Mouse (Mus musculus): ENCODE measurements around the gene Camk2n2.
"Not testable (repeated sequence)": the region's sequence is repeated elsewhere in the genome, so short reads cannot be mapped to it uniquely, and the experiment has no call there.

The Camk2n2 gene

DNA sequence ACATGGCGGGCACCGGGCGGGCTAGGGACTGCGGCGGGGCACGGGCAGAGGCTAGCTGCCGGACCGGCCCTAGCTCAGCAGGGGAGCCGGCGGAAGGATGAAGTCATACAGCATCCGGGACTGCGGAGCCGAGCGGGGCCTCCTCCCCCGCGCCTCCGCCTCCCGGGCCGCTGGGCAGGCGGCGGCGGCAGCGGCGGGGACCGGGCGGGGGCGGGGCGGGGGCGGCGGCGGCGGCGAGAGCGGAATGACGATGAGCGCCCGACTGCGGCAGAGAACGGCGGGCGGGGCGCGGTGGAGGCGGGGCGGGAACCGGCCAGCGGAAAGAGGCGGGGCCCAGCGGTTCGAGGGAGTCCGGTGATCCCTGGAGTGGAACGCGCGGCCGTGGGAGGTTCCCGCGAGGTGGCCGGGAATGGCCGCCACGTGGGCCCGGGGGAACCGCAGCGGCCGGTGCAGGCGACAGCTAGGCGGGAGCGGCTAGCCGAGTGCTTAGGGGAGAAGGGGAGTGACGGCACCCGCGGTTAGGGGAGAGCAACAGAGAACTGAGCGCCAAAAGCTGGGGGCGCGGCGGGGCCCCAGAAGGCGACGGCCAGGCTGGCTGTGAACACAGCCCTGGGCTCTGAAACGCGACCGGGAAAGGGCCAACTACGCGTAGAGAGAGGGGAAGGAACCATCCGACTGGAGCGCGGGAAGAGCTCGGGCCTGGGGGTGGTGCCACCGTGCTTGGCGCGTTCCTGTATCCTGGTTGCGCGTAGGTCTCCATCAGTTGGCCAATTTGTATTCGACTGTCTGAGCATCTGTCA is at the start of gene Camk2n2:
Gene Camk2n2 (minus strand): TSS at position 97 of the 800 bp plus-strand sequence.
- DNase-seq (ENCODE audit: low spot score in 2 of 2), result peak in 1 of 2 experiments; percentile 32

DNA sequence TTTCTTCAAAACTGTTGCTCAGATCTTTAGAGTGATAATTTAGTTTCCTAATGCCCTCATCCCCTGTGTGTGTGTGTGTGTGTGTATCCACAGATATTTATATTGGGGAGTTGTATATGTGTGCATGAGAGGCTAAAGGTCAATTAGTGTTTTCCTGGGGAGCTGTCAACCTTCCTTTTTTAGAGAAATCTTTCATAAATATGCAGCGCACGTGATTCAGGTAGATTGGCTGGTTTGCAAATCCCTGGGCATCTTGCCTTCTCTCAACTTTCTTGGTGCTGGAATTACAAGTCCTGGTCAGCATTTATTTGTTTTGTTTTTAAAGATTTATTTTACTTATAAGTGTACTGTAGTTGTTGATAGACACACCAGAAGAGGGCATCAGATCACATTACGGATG is 49.2 kb upstream of the Camk2n2 start:
- DNase-seq (ENCODE audit: low spot score in 2 of 2), result no peak

DNA sequence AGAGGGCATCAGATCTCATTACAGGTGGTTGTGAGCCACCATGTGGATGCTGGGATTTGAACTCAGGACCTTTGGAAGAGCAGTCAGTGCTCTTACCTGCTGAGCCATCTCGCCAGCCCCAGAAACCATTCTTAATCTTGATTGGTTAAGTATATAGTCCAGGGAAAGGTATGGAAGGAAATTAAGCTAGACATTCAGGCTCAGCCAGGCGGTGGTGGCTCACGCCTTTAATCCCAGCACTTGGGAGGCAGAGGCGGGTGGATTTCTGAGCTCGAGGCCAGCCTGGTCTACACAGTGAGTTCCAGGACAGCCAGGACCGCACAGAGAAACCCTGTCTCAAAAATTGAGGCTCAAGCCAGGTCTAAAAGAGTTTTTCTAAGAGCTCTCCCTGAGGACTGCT is 46.9 kb upstream of the Camk2n2 start, which contains the start of gene Eif4g1:
Gene Eif4g1 (plus strand): TSS at position 301 of the 400 bp plus-strand sequence.
- DNase-seq (ENCODE audit: low spot score in 2 of 2), result not testable (repeated sequence)

DNA sequence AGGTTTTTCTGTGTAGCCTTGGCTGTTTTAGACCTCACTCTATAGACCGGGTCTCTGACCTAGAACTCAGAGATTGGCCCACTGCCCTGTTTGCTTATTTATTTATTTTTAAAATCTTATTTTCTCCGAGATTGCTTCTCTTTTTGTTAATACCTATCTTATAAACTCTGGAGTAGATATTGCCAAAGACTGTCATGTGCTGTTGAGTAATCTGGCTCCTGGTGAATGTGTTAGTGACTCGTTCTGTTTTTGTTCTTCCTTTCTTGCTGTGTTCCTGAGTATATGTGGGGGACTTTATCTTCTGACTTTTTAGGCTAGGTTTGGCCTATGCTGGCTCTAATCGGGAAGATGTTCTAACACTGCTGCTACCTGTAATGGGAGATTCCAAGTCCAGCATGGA is 36.6 kb upstream of the Camk2n2 start:
- no peak for DNase-seq (ENCODE audit: low spot score in 2 of 2)

- no peak for DNase-seq (ENCODE audit: low spot score in 2 of 2)
These were observed 32.2 kb upstream of the Camk2n2 start for GRCm38 (mm10) chr16:20653315-20653714.

GRCm38 (mm10) chr16:20651947-20652310 is 30.8 kb upstream of the Camk2n2 start:
- no peak for DNase-seq (ENCODE audit: low spot score in 2 of 2)

- DNase-seq (ENCODE audit: low spot score in 2 of 2), result peak; percentile 92 to 94
These were observed 30.2 kb upstream of the Camk2n2 start, which contains the start of gene Psmd2 for GRCm38 (mm10) chr16:20651076-20651946. Gene Psmd2 (plus strand): TSS chr16:20651652.

GRCm38 (mm10) chr16:20643911-20644310 is 22.8 kb upstream of the Camk2n2 start:
- no peak for DNase-seq (ENCODE audit: low spot score in 2 of 2)

DNA sequence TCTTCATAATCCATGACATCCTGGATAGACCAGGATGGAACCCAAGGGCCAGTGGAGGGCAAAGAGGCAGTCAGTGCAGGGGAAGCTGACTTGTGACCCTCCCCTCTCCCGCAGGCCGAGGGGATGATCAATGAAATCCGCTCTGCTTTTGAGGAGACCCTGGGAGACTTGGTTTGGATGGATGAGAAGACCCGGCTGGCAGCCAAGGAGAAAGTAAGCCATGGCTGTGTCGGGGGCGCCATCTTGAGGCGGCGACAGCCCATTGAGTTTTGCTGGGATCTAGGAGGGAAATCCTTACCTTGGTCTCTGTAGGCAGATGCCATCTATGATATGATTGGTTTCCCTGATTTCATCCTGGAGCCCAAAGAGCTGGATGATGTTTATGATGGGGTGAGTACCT is 21.1 kb upstream of the Camk2n2 start:
- DNase-seq (ENCODE audit: low spot score in 2 of 2), result peak in 1 of 2 experiments; percentile 40

DNA sequence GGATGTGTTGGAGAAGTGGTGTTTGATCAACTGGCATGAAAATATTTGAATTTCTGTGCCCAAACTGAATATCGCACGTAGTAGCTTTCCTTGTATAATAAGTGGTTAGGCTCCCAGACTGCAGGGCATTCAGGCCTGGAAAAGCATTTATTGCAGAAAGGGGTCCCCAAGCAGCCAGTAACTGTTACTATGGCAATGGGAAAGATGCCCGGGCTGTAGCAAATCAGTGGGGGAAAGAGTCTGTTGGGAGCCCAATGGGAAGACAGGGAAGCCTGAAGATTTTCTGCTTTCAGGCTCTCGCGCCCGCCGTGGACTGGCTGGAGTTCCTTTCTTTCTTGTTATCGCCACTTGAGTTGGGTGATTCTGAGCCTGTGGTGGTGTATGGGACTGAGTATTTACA is 17.3 kb upstream of the Camk2n2 start:
- peak in 1 of 2 experiments; percentile 16 for DNase-seq (ENCODE audit: low spot score in 2 of 2)

DNA sequence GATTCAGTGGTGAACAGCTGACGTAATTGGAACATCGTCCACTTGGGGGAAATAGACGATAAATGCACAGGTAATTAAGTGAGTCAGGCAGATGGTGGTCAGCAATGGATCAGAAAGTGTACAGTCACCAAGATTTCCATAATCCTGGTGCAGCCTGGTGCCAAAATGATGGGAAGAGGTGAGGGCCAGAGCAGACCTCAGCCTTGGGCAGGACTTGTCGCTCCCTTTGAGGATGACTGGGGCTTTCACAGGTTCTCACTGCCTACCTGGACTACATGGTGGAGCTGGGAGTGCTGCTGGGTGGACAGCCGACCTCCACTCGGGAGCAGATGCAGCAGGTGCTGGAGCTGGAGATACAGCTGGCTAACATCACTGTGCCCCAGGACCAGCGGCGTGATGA is 16.3 kb upstream of the Camk2n2 start:
- DNase-seq (ENCODE audit: low spot score in 2 of 2), result no peak

DNA sequence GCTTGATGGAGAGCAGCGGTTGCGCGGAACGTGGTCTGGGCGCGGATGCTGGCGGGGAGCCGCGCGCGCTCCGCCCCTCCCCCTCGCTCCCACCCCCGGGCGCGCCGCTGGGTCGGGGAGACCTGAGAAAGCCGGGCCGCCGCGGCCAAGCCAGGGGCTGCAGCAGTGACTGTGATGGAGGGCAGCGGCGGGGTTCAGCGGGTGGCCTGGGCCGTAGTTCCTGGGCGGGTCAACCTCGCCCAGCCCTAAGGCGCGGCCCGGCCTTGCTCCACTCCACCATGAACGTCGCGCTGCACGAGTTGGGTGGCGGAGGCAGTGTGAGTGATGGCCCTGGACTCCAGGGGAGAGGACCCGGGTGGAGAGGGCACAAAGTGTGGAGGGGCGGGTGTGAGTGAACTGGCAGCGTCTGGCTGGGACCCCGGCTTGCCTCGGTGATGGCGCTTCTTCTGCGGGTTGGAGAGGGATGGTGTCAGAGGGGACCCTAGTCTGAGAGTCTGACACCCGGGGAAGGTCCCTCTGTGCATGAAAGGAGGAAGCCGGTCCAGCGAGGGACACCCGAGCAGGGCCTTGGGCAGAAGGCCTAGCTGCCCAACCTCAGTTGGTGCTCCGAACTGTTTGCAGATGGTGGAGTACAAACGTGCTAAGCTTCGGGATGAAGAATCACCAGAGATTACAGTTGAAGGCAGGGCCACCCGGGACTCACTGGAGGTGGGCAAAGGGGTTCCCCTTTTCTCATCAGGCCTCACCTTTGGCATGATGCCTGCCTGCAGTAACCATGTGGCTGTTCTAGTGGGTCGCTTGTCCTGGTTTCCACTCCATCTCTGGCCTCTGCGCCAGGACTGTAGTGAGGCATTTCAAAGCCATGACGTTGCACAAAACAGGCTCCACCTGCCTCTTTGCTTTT is 8.9 kb upstream of the Camk2n2 start, which contains the start of gene Ece2:
Gene Ece2 (plus strand): TSS at position 98 of the 904 bp plus-strand sequence.
- DNase-seq (ENCODE audit: low spot score in 2 of 2), result no peak

GRCm38 (mm10) chr16:20628871-20629391 is 7.8 kb upstream of the Camk2n2 start:
- peak in 1 of 2 experiments; percentile 43 for DNase-seq (ENCODE audit: low spot score in 2 of 2)

- no peak for DNase-seq (ENCODE audit: low spot score in 2 of 2)
These were observed 2.1 kb upstream of the Camk2n2 start for GRCm38 (mm10) chr16:20623211-20623610.

- DNase-seq (ENCODE audit: low spot score in 2 of 2), result peak; percentile 59 to 73
These were observed 1.1 kb upstream of the Camk2n2 start for GRCm38 (mm10) chr16:20621991-20622685.

- DNase-seq (ENCODE audit: low spot score in 2 of 2), result no peak
These were observed 316 bp downstream of the Camk2n2 start for GRCm38 (mm10) chr16:20620751-20621190.

DNA sequence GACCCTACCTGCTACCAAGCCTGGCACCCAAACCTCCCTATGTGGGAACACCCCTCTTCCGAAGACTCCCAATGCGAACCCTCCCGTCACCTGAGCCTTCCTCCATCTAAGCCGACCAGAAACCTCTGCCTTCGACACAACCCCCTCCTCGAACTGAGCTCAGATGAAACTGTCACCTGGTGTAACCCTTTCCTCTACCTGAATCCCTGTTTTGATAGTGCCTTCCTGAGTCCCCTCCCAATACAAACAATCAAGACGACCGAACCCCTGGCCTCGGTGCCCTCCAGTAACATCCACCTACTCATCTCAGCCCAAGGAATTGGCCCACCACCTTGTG is 720 bp downstream of the Camk2n2 start:
- DNase-seq (ENCODE audit: low spot score in 2 of 2), result no peak

DNA sequence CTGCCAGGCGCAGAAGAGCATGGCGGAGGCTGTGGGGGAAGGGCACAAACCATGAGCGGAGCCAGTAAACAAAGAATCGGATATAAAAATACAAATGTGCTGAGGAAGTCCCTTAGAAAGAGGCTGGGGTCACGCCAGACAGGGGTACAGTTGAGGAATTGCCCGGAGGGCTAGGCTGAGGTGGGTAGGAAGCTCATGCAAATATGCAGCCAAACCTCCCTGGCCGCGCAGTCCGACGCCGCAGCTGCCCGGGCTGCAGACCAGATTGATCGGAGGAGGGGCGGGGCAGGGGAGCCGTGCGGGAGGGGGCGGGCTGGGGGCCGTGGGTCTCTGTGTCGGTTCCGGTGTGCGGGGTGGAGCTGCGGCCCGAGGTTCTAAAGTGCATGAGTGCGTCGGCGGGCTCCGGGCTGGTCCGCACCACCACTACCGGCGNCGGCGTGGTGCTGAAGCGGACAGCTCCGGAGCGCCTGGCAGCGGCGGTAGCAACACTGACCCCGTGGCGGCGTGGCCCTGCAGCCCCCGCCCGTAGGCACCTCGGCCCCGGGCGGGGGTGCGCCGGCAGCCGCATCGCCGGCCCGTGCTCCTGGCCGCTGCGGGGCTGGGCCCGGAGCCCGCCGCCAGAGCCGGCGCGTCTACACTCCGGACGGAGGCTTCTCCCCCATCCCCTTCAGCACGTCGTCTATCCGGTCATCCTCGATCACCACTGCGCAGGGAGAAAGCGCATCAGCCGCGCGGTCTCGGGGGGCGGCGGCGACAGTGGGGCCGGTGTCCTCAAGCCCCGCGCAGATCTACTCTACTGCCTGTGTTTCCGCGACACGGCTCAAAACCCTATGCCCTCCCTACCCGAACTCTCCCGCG is 1.3 kb downstream of the Camk2n2 start:
- no peak for DNase-seq (ENCODE audit: low spot score in 2 of 2)

- peak; percentile 71 to 80 for DNase-seq (ENCODE audit: low spot score in 2 of 2)
These were observed 9.5 kb downstream of the Camk2n2 start, which contains the start of the genes Eef1akmt4, Gm49333 and Alg3 for GRCm38 (mm10) chr16:20611357-20612227. Gene Eef1akmt4 (plus strand): TSS chr16:20611593. Gene Gm49333 (plus strand): TSS chr16:20611610. Gene Alg3 (minus strand): TSS chr16:20611735.

All from right cerebral cortex, postnatal 36 days (tissue).